ENCODE assay signal across 8 mouse cellular contexts in the genomic region with DNA sequence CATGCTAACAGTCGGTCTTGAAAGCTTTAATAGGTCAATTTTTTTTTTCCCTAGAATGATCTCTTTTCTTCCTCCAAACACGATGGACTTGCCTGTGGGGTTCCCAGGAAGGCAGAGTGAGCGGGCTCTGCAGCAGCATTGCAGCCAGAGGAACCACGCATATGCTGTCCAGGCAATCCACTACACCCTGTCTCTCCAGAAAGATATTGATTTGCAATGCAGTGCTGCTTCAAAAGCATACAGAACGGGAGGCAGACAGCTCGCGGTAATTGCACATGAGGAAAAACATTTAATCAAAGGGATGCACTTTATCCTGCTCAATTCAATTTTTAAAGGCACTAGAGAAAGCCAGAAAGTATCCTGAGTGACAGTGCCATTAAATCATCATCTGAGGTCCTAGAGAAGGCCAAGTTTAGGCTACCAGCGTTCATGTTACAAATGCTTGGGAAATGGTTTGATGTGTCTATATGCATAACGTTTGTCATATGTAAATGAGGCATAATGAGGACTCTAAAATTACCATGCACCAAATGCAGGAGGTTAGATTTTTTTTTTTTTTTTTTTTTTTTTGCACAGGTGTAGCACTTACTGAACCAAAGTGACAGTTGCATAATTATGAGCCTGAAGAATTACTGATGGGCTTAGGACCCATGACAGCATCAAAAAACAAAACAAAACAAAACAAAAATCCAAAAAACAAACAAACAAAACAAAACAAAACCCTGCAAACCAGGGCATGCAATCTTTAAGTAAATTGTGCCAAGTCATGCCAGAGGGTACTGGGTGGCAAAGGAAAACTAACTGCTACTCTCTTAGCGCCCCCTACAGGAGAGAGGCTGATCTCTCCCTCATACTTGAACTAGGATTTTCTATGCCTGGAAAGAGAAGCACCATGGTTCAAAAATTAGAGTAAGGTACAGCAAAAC.
A peak's percentile ranks its signal among the peaks of the same experiment; 100 is the strongest.
DNase-seq lines count a peak whose midpoint lies in the region; ATAC-seq lines count a peak whose summit lies in the region.

No protein-coding gene starts in this region.

- 28% methylated on average over 10 of the region's 10 CpGs for WGBS in forebrain, embryonic 12.5 days

- peak; percentile 44 for DNase-seq in ovary, postnatal 14 days (ENCODE audit: low spot score)
- no peak for DNase-seq in ovary, postnatal 10 days (ENCODE audit: low spot score)
- DNase-seq in layer of hippocampus, adult 9-11 months: peak; percentile 88
- peak; percentile 64 for DNase-seq in right cerebral cortex, postnatal 25 days

- no peaks in the 10 kb centered on the region for H3K27me3 ChIP-seq in forebrain, embryonic 12.5 days

- no peak overlapping the region for H3K27ac ChIP-seq in brown adipose tissue, adult 24 weeks (replicated peaks; ENCODE audit: low read depth, low read length)
- peak overlapping the region; percentile 65 for H3K27ac ChIP-seq in forebrain, embryonic 12.5 days

- peaks cover 9% of the 10 kb centered on the region; the same call in 1 of the 2 replicates for H3K4me1 ChIP-seq in brown adipose tissue, adult 24 weeks (ENCODE audit: control insufficient read depth, insufficient read depth, insufficient read length, low read length)
- peaks cover 19% of the 10 kb centered on the region for H3K4me1 ChIP-seq in forebrain, embryonic 12.5 days

- peak overlapping the region; percentile 34 for H3K4me2 ChIP-seq in forebrain, embryonic 12.5 days

- ATAC-seq in forebrain, embryonic 12.5 days (ENCODE audit: low FRiP score): peak; percentile 70
- peak; percentile 92 to 99 for ATAC-seq in hematopoietic stem cell, adult 5-6 weeks (replicated peaks in 1 of 2; ENCODE audit: insufficient read depth in 1 of 2, low FRiP score in 2 of 2, low TSS enrichment in 1 of 2, low read depth in 1 of 2, poor library complexity in 2 of 2, severe bottlenecking in 2 of 2)
- ATAC-seq in megakaryocyte, adult 5-6 weeks (ENCODE audit: poor library complexity, severe bottlenecking): peak; percentile 71

- H3K9ac ChIP-seq in forebrain, embryonic 12.5 days: no peak overlapping the region

- H3K9me3 ChIP-seq in forebrain, embryonic 12.5 days: no peaks in the 10 kb centered on the region

- peak overlapping the region; percentile 16; the same call in 1 of the 2 replicates for H3K4me3 ChIP-seq in brown adipose tissue, adult 24 weeks (ENCODE audit: insufficient read depth, low read depth, low read length)
- no peak overlapping the region for H3K4me3 ChIP-seq in forebrain, embryonic 12.5 days (replicated peaks)

- H3K36me3 ChIP-seq in forebrain, embryonic 12.5 days (replicated peaks): no peaks in the 10 kb centered on the region
